Mouse (Mus musculus) MEL (cell line): ENCODE results near the gene Tgoln1.

Experiments
- BHLHE40 ChIP-seq: IDR thresholded peaks from 2 replicates; pipeline ENCODE4 v1.6.1; 2012; ENCODE audit warnings: low read depth, mild to moderate bottlenecking, inconsistent platforms, low read length, improper control_type of control experiment, borderline replicate concordance
- CHD2 ChIP-seq: IDR thresholded peaks from 2 replicates; pipeline ENCODE4 v1.6.1; 2011; ENCODE audit warnings: low read length, improper control_type of control experiment
- CTCF ChIP-seq, 3 experiments: IDR thresholded peaks in 2 of 3; conservative IDR thresholded peaks in 1 of 3; 2 replicates each; pipeline ENCODE4 v1.5.1; 2011 to 2012; ENCODE audit warnings: low read length in 3 of 3, low read depth in 2 of 3, mild to moderate bottlenecking in 2 of 3, improper control_type of control experiment in 1 of 3, inconsistent platforms in 1 of 3, mixed read lengths in 1 of 3, moderate library complexity in 1 of 3; ENCODE audit not compliant: control insufficient read depth in 1 of 3, insufficient read depth in 1 of 3, poor library complexity in 1 of 3, severe bottlenecking in 1 of 3
- EP300 ChIP-seq, 2 experiments: IDR thresholded peaks; 2 replicates each; pipeline ENCODE4 v1.6.1; 2011; ENCODE audit warnings: improper control_type of control experiment in 2 of 2, low read length in 2 of 2, low read depth in 1 of 2, mild to moderate bottlenecking in 1 of 2
- GATA1 ChIP-seq: IDR thresholded peaks from 2 replicates; pipeline ENCODE4 v1.6.1; 2011; ENCODE audit warnings: low read depth, low read length, improper control_type of control experiment
- MXI1 ChIP-seq: IDR thresholded peaks from 2 replicates; pipeline ENCODE4 v1.6.1; 2011; ENCODE audit warnings: mild to moderate bottlenecking, low read depth, low read length, improper control_type of control experiment
- POLR2A ChIP-seq, 2 experiments: IDR thresholded peaks; 2 replicates each; pipeline ENCODE4 v1.6.1; 2011 to 2012; ENCODE audit warnings: low read length in 2 of 2, mild to moderate bottlenecking in 2 of 2, control low read depth in 1 of 2, improper control_type of control experiment in 1 of 2, low read depth in 1 of 2, moderate library complexity in 1 of 2; ENCODE audit not compliant: control insufficient read depth in 1 of 2, insufficient read depth in 1 of 2, poor library complexity in 1 of 2
- TCF12 ChIP-seq: IDR thresholded peaks from 2 replicates; pipeline ENCODE4 v1.6.1; 2014; ENCODE audit warnings: low read depth, mild to moderate bottlenecking, inconsistent platforms, low read length, improper control_type of control experiment, moderate library complexity
- ZC3H11A ChIP-seq: IDR thresholded peaks from 2 replicates; pipeline ENCODE4 v1.6.1; 2012; ENCODE audit warnings: low read depth, mild to moderate bottlenecking, inconsistent platforms, low read length, improper control_type of control experiment
- ZKSCAN1 ChIP-seq: IDR thresholded peaks from 2 replicates; pipeline ENCODE4 v1.6.1; 2012; ENCODE audit warnings: low read depth, mild to moderate bottlenecking, inconsistent platforms, low read length, improper control_type of control experiment, moderate library complexity
- ZMIZ1 ChIP-seq: IDR thresholded peaks from 2 replicates; pipeline ENCODE4 v1.6.1; 2012; ENCODE audit warnings: low read depth, mild to moderate bottlenecking, inconsistent platforms, low read length, improper control_type of control experiment, moderate library complexity

DNA sequence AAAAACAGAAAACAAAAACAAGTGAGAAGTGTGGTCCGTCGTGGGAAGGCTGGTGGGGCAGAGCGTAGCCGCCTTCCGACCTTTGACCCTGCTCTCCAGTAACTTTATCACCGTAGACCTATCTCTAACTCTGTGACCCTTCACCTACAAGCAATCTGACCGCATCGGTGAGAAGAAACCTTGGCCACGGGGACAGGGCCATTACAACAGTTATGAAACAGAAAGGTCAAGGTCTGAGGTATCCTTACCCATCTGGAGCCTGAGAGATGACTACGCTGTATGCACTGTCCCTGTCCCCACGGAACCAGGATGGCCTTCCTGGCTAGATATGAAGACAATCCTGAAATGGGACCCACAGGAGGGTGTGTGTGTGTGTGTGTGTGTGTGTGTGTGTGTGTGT, 32.6 kb downstream of the Tgoln1 start:
- TF ChIP-seq GATA1 (no peak), EP300 (IDR thresholded peaks at IDR 0.05; ENCODE audit: low read depth in 1 of 2, low read length in 2 of 2) (no peak), CTCF (IDR thresholded peaks at IDR 0.05 in 2 of 3, conservative IDR thresholded peaks at IDR 0.05 in 1 of 3; ENCODE audit: control insufficient read depth in 1 of 3, insufficient read depth in 1 of 3, low read depth in 2 of 3, low read length in 3 of 3, poor library complexity in 1 of 3, severe bottlenecking in 1 of 3) (no peak), BHLHE40 (no peak), ZC3H11A (no peak), MXI1 (no peak), ZKSCAN1 (no peak), ZMIZ1 (no peak), TCF12 (no peak), POLR2A (IDR thresholded peaks at IDR 0.05; ENCODE audit: control insufficient read depth in 1 of 2, insufficient read depth in 1 of 2, low read depth in 1 of 2, low read length in 2 of 2, poor library complexity in 1 of 2) (no peak), CHD2 (no peak)
